Mouse (Mus musculus): ENCODE measurements around the gene Hoxa11. TPM values are rescaled to one million over a fixed set of nuclear protein-coding genes. Genes with fewer than 3 reads are reported as not detected.

Gene Hoxa11
- total and polyA plus RNA-seq, 2 experiments from 2014 or later: not detected

GRCm38 (mm10) chr6:52247766-52248637 lies 2.4 kb upstream of the Hoxa11 start:
- DNase-seq (ENCODE audit: low spot score): no peak
- no peak overlapping the region for H3K27ac ChIP-seq
- H3K9me3 ChIP-seq (ENCODE audit: low read length): no peaks in the 10 kb centered on the region
- TF ChIP-seq CTCF (IDR thresholded peaks at IDR 0.05; ENCODE audit: low read depth): no peak
- ATAC-seq: no peak
- H3K4me1 ChIP-seq (ENCODE audit: insufficient read depth, low read length): no peaks in the 10 kb centered on the region
- no peak overlapping the region for H3K9ac ChIP-seq (replicated peaks; ENCODE audit: low read length)
- H3K4me3 ChIP-seq (ENCODE audit: low read length): no peak overlapping the region
- no peak overlapping the region for H3K4me2 ChIP-seq (ENCODE audit: low read depth, low read length)
- H3K36me3 ChIP-seq (ENCODE audit: insufficient read depth, low read length): no peaks in the 10 kb centered on the region
- H3K27me3 ChIP-seq (ENCODE audit: insufficient read depth, low read length): peaks cover 97% of the 10 kb centered on the region
- WGBS: 1% methylated on average over 23 of the region's 23 CpGs

- Histone ChIP-seq H3K27me3 (ENCODE audit: insufficient read depth, low read length) (peaks cover 97% of the 10 kb centered on the region), H3K36me3 (ENCODE audit: insufficient read depth, low read length) (no peaks in the 10 kb centered on the region), H3K4me1 (ENCODE audit: insufficient read depth, low read length) (no peaks in the 10 kb centered on the region), H3K4me3 (ENCODE audit: low read length) (no peak overlapping the region), H3K9ac (replicated peaks; ENCODE audit: low read length) (no peak overlapping the region), H3K27ac (no peak overlapping the region), H3K9me3 (ENCODE audit: low read length) (no peaks in the 10 kb centered on the region), H3K4me2 (ENCODE audit: low read depth, low read length) (no peak overlapping the region)
- ATAC-seq (no peak), DNase-seq (ENCODE audit: low spot score) (no peak)
- no peak for TF ChIP-seq CTCF (IDR thresholded peaks at IDR 0.05; ENCODE audit: low read depth)
- 4% methylated on average over 3 of the region's 3 CpGs for WGBS
These were observed 1.3 kb upstream of the Hoxa11 start for GRCm38 (mm10) chr6:52246916-52247315.

GRCm38 (mm10) chr6:52246403-52246803 lies 793 bp upstream of the Hoxa11 start:
- Histone ChIP-seq H3K36me3 (ENCODE audit: insufficient read depth, low read length) (no peaks in the 10 kb centered on the region), H3K27me3 (ENCODE audit: insufficient read depth, low read length) (peaks cover 97% of the 10 kb centered on the region), H3K9me3 (ENCODE audit: low read length) (no peaks in the 10 kb centered on the region), H3K9ac (replicated peaks; ENCODE audit: low read length) (no peak overlapping the region), H3K4me1 (ENCODE audit: insufficient read depth, low read length) (no peaks in the 10 kb centered on the region), H3K4me2 (ENCODE audit: low read depth, low read length) (no peak overlapping the region), H3K4me3 (ENCODE audit: low read length) (no peak overlapping the region; the same call in 1 of the 2 replicates), H3K27ac (no peak overlapping the region)
- ATAC-seq: no peak
- no peak for TF ChIP-seq CTCF (IDR thresholded peaks at IDR 0.05; ENCODE audit: low read depth)
- 2% methylated on average over 26 of the region's 26 CpGs for WGBS
- no peak for DNase-seq (ENCODE audit: low spot score)

- no peaks in the 10 kb centered on the region for H3K36me3 ChIP-seq (ENCODE audit: insufficient read depth, low read length)
- H3K27me3 ChIP-seq (ENCODE audit: insufficient read depth, low read length): peaks cover 98% of the 10 kb centered on the region
- H3K9me3 ChIP-seq (ENCODE audit: low read length): no peaks in the 10 kb centered on the region
- no peak overlapping the region for H3K4me2 ChIP-seq (ENCODE audit: low read depth, low read length)
- WGBS: 2% methylated on average over 69 of the region's 71 CpGs
- DNase-seq (ENCODE audit: low spot score) (no peak), ATAC-seq (no peak)
- H3K4me1 ChIP-seq (ENCODE audit: insufficient read depth, low read length): no peaks in the 10 kb centered on the region
- H3K9ac ChIP-seq (replicated peaks; ENCODE audit: low read length): no peak overlapping the region
- no peak overlapping the region for H3K27ac ChIP-seq
- TF ChIP-seq CTCF (IDR thresholded peaks at IDR 0.05; ENCODE audit: low read depth): no peak
- no peak overlapping the region for H3K4me3 ChIP-seq (ENCODE audit: low read length)
These were observed 412 bp downstream of the Hoxa11 start for GRCm38 (mm10) chr6:52245040-52245756.

GRCm38 (mm10) chr6:52244471-52245039 lies 1.1 kb downstream of the Hoxa11 start:
- Histone ChIP-seq H3K4me1 (ENCODE audit: insufficient read depth, low read length) (no peaks in the 10 kb centered on the region), H3K9me3 (ENCODE audit: low read length) (no peaks in the 10 kb centered on the region), H3K4me3 (ENCODE audit: low read length) (no peak overlapping the region), H3K4me2 (ENCODE audit: low read depth, low read length) (no peak overlapping the region), H3K27me3 (ENCODE audit: insufficient read depth, low read length) (peaks cover 98% of the 10 kb centered on the region), H3K27ac (no peak overlapping the region), H3K36me3 (ENCODE audit: insufficient read depth, low read length) (no peaks in the 10 kb centered on the region), H3K9ac (replicated peaks; ENCODE audit: low read length) (no peak overlapping the region)
- ATAC-seq: no peak
- no peak for TF ChIP-seq CTCF (IDR thresholded peaks at IDR 0.05; ENCODE audit: low read depth)
- DNase-seq (ENCODE audit: low spot score): no peak
- 3% methylated on average over 23 of the region's 23 CpGs for WGBS

GRCm38 (mm10) chr6:52243681-52244121 lies 1.9 kb downstream of the Hoxa11 start:
- TF ChIP-seq CTCF (IDR thresholded peaks at IDR 0.05; ENCODE audit: low read depth): no peak
- WGBS: 1% methylated on average over 12 of the region's 12 CpGs
- H3K27ac ChIP-seq: no peak overlapping the region
- no peaks in the 10 kb centered on the region for H3K9me3 ChIP-seq (ENCODE audit: low read length)
- ATAC-seq: no peak
- H3K4me3 ChIP-seq (ENCODE audit: low read length): no peak overlapping the region
- no peaks in the 10 kb centered on the region for H3K4me1 ChIP-seq (ENCODE audit: insufficient read depth, low read length)
- no peak for DNase-seq (ENCODE audit: low spot score)
- H3K4me2 ChIP-seq (ENCODE audit: low read depth, low read length): no peak overlapping the region
- H3K9ac ChIP-seq (replicated peaks; ENCODE audit: low read length): no peak overlapping the region
- peaks cover 99% of the 10 kb centered on the region for H3K27me3 ChIP-seq (ENCODE audit: insufficient read depth, low read length)
- no peaks in the 10 kb centered on the region for H3K36me3 ChIP-seq (ENCODE audit: insufficient read depth, low read length)
